Mouse (Mus musculus) ES-E14 (cell line): ENCODE measurements around the gene Tnip1. TPM values are rescaled to one million over a fixed set of nuclear protein-coding genes. Genes with fewer than 3 reads are reported as not detected.

Experiments used
- DNase-seq: peaks from one replicate; pipeline ENCODE4 v3.0.0-alpha.2; 2013; ENCODE audit warnings: low read depth, low spot score
- H3K27ac ChIP-seq: 2 replicates; pipeline ENCODE4 v1.5.1; 2012; ENCODE audit warnings: low read depth, mild to moderate bottlenecking, low read length, moderate library complexity, mixed read lengths; ENCODE audit not compliant: poor library complexity, insufficient read depth, severe bottlenecking
- H3K36me3 ChIP-seq: 2 replicates; pipeline ENCODE4 v1.6.1; 2012; ENCODE audit warnings: mild to moderate bottlenecking, low read length, moderate library complexity, mixed read lengths; ENCODE audit not compliant: control insufficient read depth, poor library complexity, insufficient read depth, severe bottlenecking
- H3K4me1 ChIP-seq, 2 experiments: fragments of 150-350 bp in 1 of 2; sonication (generic) in 1 of 2; 2 replicates each; pipeline ENCODE4 v1.6.1; 2012; ENCODE audit warnings: low read length in 2 of 2, mild to moderate bottlenecking in 1 of 2, mixed read lengths in 1 of 2; ENCODE audit not compliant: control insufficient read depth in 2 of 2, insufficient read depth in 2 of 2, poor library complexity in 1 of 2
- H3K4me3 ChIP-seq, 2 experiments: fragments of 150-350 bp in 1 of 2; sonication (generic) in 1 of 2; 2 replicates each; pipeline ENCODE4 v1.5.1; 2012; ENCODE audit warnings: low read length in 2 of 2, low read depth in 1 of 2, mild to moderate bottlenecking in 1 of 2, mixed read lengths in 1 of 2; ENCODE audit not compliant: insufficient read depth in 1 of 2, poor library complexity in 1 of 2, severe bottlenecking in 1 of 2
- H3K9ac ChIP-seq: 2 replicates; pipeline ENCODE4 v1.6.1; 2012; ENCODE audit warnings: low read depth, mild to moderate bottlenecking, low read length, mixed read lengths; ENCODE audit not compliant: poor library complexity, insufficient read depth, severe bottlenecking
- H3K9me3 ChIP-seq: fragments of 150-350 bp; sonication (generic); 2 replicates; pipeline ENCODE4 v1.6.1; 2012; ENCODE audit warnings: low read depth, mild to moderate bottlenecking, low read length; ENCODE audit not compliant: control insufficient read depth, insufficient read depth
- CHD2 ChIP-seq: IDR thresholded peaks from 2 replicates; pipeline ENCODE4 v1.6.1; 2014; ENCODE audit warnings: mild to moderate bottlenecking, low read depth, low read length, inconsistent platforms
- HCFC1 ChIP-seq: IDR thresholded peaks from 2 replicates; pipeline ENCODE4 v1.6.1; 2012; ENCODE audit warnings: low read length, inconsistent platforms, borderline replicate concordance; ENCODE audit not compliant: insufficient read depth
- MAFK ChIP-seq: IDR thresholded peaks from 2 replicates; pipeline ENCODE4 v1.6.1; 2014; ENCODE audit warnings: mild to moderate bottlenecking, low read depth, low read length, inconsistent platforms; ENCODE audit not compliant: insufficient read depth
- ZC3H11A ChIP-seq: IDR thresholded peaks from 2 replicates; pipeline ENCODE4 v1.6.1; 2012; ENCODE audit warnings: low read depth, mild to moderate bottlenecking, inconsistent platforms, low read length, borderline replicate concordance
- ZNF384 ChIP-seq: IDR thresholded peaks from 2 replicates; pipeline ENCODE4 v1.6.1; 2012; ENCODE audit warnings: low read depth, low read length, inconsistent platforms
- in situ Hi-C, 2 experiments: fragments of 600-800 bp; cut with MboI; formaldehyde crosslinking; loops; one replicate each; pipeline ENCODE4 v1.15.1; 2025; ENCODE audit warnings: low sequenced_read_pairs in 2 of 2, inconsistent platforms in 1 of 2; ENCODE audit not compliant: unreplicated experiment in 2 of 2
- total RNA-seq: library from RNA; depleted of rRNA; stranded (reverse); fragments of 300-350 nt; gene quantifications from 2 replicates; pipeline ENCODE4 v1.2.3, GENCODE M21; 2012

Tnip1 gene
- total RNA-seq, 1 experiment = 14.3 TPM

DNA sequence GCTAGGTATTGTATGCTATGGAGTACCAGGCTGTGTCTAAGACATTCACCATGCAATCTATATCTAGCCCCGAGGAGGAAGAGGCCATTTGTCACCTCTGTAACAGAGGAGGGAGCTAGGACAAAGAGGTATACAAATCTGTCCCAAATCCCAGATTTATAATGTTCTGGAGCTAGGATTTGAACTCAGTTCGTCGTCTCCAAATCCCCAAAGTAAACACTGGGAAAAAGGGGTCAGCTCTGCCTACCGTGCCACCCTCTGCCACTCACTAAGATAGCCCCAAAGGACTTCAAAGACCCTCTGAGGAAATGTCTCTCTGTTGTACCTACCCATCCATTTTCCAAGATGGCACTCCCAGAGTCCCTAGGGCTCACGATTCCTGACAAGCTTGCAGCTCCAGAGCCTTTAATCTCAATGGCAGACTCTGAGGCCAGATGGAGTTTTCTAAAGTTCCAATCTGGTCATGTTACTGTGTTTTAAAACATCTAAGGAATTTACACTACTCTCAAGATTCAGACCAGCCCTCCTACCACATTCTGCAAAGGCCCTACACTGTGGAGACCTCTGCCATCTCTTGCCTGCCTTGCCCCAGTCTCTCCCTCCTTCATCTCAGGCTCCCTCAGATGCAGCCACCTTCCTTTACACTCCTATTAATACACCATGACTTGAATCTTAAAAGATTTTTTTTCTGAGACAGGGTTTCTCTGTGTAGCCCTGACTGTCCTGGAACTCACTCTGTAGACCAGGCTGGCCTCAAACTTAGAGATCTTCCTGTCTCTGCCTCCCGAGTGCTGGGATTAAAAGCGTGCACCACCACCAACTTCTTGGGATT is 50.8 kb downstream of the Tnip1 start:
- Histone ChIP-seq H3K36me3 (peaks cover 46% of the 10 kb centered on the region), H3K27ac (no peak overlapping the region), H3K4me1 (no peaks in the 10 kb centered on the region), H3K4me3 (no peak overlapping the region), H3K9me3 (no peaks in the 10 kb centered on the region), H3K9ac (no peak overlapping the region)
- no peak for DNase-seq
- in situ Hi-C loops = no loop called here
- TF ChIP-seq CHD2 (no peak), HCFC1 (no peak), ZNF384 (no peak), ZC3H11A (no peak), MAFK (no peak)

DNA sequence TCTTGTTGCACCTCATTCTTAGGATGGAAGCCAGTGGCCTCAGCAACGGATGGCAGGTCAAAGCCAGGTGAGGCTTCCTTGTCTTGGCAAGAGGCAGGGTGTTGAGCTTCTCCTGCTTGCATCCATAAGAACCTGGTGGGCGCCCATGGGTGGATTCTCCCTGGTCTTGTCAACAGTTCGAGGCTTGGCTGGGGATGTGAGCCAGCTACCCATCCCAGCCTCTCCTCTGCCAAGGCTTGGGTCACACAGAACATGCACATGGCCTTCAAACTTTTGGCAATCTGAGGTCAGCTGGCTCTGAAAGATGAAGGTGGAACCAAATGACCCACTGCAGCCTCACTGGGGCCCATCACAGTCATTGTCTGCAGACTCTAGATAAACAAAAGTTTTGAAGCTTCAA is 51.5 kb downstream of the Tnip1 start:
- Histone ChIP-seq H3K4me1 (no peaks in the 10 kb centered on the region), H3K27ac (no peak overlapping the region), H3K4me3 (no peak overlapping the region), H3K9ac (no peak overlapping the region), H3K9me3 (no peaks in the 10 kb centered on the region), H3K36me3 (peaks cover 41% of the 10 kb centered on the region)
- no peak for TF ChIP-seq HCFC1
- no peak for TF ChIP-seq ZNF384
- TF ChIP-seq MAFK = no peak
- no peak for TF ChIP-seq ZC3H11A
- TF ChIP-seq CHD2 = no peak
- no peak for DNase-seq
- in situ Hi-C loops = no loop called here

DNA sequence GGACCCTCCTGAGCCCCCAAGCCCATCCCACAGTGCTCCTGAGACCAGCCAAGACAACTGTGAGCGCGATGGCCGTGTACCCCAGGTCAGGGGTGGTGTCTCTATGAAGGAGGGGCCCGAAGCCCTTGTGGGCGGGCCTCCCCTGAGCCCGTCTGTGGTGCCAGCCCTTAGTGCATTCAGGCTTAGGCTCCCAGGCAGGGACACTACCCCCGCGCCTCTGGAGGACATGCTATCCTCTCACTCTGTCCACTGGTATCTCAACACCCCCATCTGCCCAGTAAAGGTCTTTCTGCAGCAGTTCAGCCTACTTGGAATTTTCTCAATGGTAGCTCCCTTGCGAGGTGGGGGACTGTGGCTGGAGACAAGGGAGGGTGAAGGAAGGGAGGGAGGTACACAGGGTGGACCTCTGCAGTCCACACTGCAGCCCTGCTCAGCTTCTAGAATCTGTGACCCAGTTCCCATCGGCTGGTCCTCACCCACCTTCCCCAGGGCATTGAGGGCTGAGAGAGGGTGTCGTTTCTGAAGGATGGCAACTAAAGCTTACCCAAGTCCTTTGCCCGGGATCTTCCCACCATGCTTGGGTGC is 52.5 kb downstream of the Tnip1 start:
- TF ChIP-seq CHD2 (no peak), ZC3H11A (no peak), MAFK (no peak), ZNF384 (no peak), HCFC1 (no peak)
- H3K36me3 ChIP-seq = peaks cover 38% of the 10 kb centered on the region
- in situ Hi-C loops = no loop called here

DNA sequence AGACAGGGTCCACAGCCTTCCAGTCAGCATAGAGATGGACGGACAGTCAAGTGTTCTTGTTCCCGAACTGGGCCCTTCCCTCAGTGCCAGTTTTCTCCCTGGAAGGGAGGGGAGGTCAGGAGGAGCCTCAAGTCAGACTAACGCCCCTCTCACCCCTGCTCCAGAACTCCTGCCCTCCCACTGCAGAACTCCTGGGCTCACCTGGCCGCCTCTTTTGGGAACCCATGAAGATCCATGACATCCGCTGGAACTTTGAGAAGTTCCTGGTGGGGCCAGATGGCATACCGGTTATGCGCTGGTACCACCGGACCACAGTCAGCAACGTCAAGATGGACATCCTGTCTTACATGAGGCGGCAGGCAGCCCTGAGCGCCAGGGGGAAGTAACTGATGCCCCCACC is 53.4 kb downstream of the Tnip1 start:
- H3K4me1 ChIP-seq = no peaks in the 10 kb centered on the region
- DNase-seq = no peak
- H3K9ac ChIP-seq = no peak overlapping the region
- H3K27ac ChIP-seq = no peak overlapping the region
- H3K9me3 ChIP-seq = no peaks in the 10 kb centered on the region
- no peak overlapping the region for H3K4me3 ChIP-seq
- TF ChIP-seq MAFK = no peak
- TF ChIP-seq HCFC1 = no peak
- TF ChIP-seq CHD2 = no peak
- TF ChIP-seq ZC3H11A = no peak
- no peak for TF ChIP-seq ZNF384
- H3K36me3 ChIP-seq = peaks cover 31% of the 10 kb centered on the region
- in situ Hi-C loops = no loop called here

More for the DNA sequence above, 52.5 kb downstream of the Tnip1 start:
- Histone ChIP-seq H3K27ac (no peak overlapping the region), H3K9ac (no peak overlapping the region), H3K9me3 (no peaks in the 10 kb centered on the region), H3K4me1 (no peaks in the 10 kb centered on the region), H3K4me3 (no peak overlapping the region)
- DNase-seq = no peak
